Mouse (Mus musculus) regulatory T cell (primary cell): ENCODE data around the gene Rasd2.

ENCODE experiments used
- in situ Hi-C: fragments of 300-600 bp; cut with MboI, MseI; formaldehyde crosslinking; loops from one replicate; pipeline ENCODE4 v1.15.1; 2025; ENCODE audit warnings: high pct_unique_total_duplicates

Rasd2 gene

GRCm38 (mm10) chr8:75217969-75218368 is 4.2 kb downstream of the Rasd2 start:
- in situ Hi-C loops, result loop anchor here (5.0 kb wide), 1 partner anchor 141 kb away; no protein-coding TSS in a partner anchor

- in situ Hi-C loops, result loop anchor here (5.0 to 10.0 kb wide), 2 partner anchors 85 to 143 kb away; no protein-coding TSS in a partner anchor
Measured at GRCm38 (mm10) chr8:75219877-75220738, 6.4 kb downstream of the Rasd2 start.

- in situ Hi-C loops, result loop anchor here (10.0 kb wide), 1 partner anchor 88 kb away; no protein-coding TSS in a partner anchor
Measured at GRCm38 (mm10) chr8:75222665-75223064, 8.9 kb downstream of the Rasd2 start.

GRCm38 (mm10) chr8:75226773-75227172 is 13.0 kb downstream of the Rasd2 start:
- in situ Hi-C loops, result loop anchor here (10.0 kb wide), 1 partner anchor 92 kb away; no protein-coding TSS in a partner anchor

GRCm38 (mm10) chr8:75233915-75234554 is 20.3 kb downstream of the Rasd2 start:
- in situ Hi-C loops, result loop anchor here (10.0 kb wide), 1 partner anchor 1899 kb away; no protein-coding TSS in a partner anchor

GRCm38 (mm10) chr8:75247331-75247730 is 33.6 kb downstream of the Rasd2 start:
- in situ Hi-C loops, result no loop called here

GRCm38 (mm10) chr8:75249186-75249585 is 35.4 kb downstream of the Rasd2 start:
- in situ Hi-C loops, result no loop called here

GRCm38 (mm10) chr8:75254027-75254426 is 40.3 kb downstream of the Rasd2 start:
- in situ Hi-C loops, result no loop called here

GRCm38 (mm10) chr8:75255635-75256034 is 41.9 kb downstream of the Rasd2 start:
- in situ Hi-C loops, result no loop called here

- in situ Hi-C loops, result no loop called here
Measured at GRCm38 (mm10) chr8:75272166-75272565, 58.4 kb downstream of the Rasd2 start.
